Mouse (Mus musculus): ENCODE data around the gene Cdrt4. TPM values are rescaled to one million over a fixed set of nuclear protein-coding genes. Genes with fewer than 3 reads are reported as not detected.

Gene Cdrt4
- polyA plus RNA-seq, 1 experiment from 2014 or later, result not detected

DNA sequence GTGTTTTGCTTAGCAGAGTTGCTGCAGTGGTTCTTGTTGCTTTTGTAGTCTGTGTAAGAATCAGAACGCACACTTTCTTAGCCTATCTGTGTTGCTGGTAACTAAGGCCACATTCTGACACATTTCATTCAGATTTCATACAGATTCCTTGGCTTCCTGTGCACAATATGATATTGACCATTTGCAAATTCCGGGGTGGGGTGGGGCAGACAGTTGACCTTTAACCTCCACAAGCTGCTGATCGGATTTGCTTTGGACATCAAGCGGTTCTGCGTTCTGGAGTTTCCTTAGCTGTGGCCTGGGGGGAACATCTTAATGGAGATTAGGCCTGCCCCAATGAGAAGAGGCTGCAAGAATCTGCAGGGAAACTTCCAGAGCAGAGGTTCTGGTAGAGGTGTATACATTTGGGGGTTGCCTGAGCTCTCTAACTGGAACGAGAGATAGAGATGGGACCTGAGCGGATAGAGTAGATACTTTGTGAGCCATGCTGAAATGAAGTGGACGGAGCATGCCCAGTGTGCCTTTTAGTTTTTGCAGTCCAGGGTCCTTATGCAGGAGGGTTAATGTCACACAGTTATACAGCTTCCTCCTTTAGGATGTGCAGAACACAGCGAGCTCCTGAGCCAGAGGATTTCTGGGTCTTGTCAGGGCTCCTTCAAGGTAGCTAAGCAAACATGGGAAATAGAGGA is 44.2 kb downstream of the Cdrt4 start:
- Histone ChIP-seq H3K4me3 (ENCODE audit: low read depth, low read length) (no peak overlapping the region), H3K4me1 (ENCODE audit: insufficient read depth) (peaks cover 37% of the 10 kb centered on the region), H3K9me3 (ENCODE audit: low read depth, low read length) (no peaks in the 10 kb centered on the region), H3K27ac (ENCODE audit: low read depth) (peak overlapping the region; percentile 83), H3K9ac (no peak overlapping the region), H3K27me3 (ENCODE audit: insufficient read depth, low read length) (no peaks in the 10 kb centered on the region), H3K4me2 (no peak overlapping the region), H3K36me3 (ENCODE audit: insufficient read depth) (no peaks in the 10 kb centered on the region)
- 71% methylated on average over 9 of the region's 9 CpGs for WGBS
- DNase-seq, result no peak
- ATAC-seq (ENCODE audit: insufficient read depth), result no peak
- no peak for TF ChIP-seq CTCF (IDR thresholded peaks at IDR 0.05; ENCODE audit: low read depth)

DNA sequence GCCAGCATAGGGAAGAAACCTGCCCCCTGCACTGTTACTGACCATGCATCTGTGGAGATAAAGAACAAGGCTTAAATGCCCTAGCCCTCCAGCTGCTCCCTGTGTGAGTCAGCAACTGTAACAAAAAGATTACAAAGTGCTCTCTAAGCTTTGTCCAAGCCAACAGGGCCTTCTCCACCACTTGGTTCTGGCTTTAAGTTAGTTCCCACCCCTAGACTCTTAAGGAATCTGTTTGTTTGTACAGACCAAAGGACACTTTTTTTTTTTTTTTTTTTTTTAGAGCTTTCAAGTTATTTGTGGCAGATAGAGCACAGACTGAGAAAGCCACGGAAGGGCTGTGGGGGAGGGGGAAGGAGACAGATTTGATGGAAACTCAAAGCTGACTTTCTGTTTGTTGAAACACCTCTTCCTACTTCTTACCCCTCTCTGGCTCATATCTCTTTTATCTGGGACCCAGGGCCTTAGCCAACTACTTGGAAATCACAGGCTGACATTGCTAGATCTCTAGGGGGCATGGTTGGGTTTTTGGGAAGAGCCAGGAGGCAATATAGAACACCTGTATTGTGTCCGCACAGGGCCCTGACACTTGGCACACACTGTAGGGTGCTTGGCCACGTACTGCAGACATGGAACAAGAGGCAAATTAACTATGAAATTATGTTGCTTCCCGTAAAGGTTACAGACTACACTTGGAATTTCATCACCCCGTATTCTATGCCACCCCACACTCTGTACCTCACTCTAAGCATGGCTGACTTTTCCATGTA is 44.9 kb downstream of the Cdrt4 start:
- no peak for TF ChIP-seq CTCF (IDR thresholded peaks at IDR 0.05; ENCODE audit: low read depth)
- Histone ChIP-seq H3K4me2 (no peak overlapping the region), H3K4me1 (ENCODE audit: insufficient read depth) (peaks cover 37% of the 10 kb centered on the region), H3K4me3 (ENCODE audit: low read depth, low read length) (no peak overlapping the region), H3K9ac (no peak overlapping the region), H3K36me3 (ENCODE audit: insufficient read depth) (no peaks in the 10 kb centered on the region), H3K27ac (ENCODE audit: low read depth) (peak overlapping the region; percentile 83), H3K9me3 (ENCODE audit: low read depth, low read length) (no peaks in the 10 kb centered on the region), H3K27me3 (ENCODE audit: insufficient read depth, low read length) (no peaks in the 10 kb centered on the region)
- 49% methylated on average over 5 of the region's 5 CpGs for WGBS
- peak; percentile 39; the same call in 1 of the 2 replicates for ATAC-seq (ENCODE audit: insufficient read depth)
- peak; percentile 57 for DNase-seq

DNA sequence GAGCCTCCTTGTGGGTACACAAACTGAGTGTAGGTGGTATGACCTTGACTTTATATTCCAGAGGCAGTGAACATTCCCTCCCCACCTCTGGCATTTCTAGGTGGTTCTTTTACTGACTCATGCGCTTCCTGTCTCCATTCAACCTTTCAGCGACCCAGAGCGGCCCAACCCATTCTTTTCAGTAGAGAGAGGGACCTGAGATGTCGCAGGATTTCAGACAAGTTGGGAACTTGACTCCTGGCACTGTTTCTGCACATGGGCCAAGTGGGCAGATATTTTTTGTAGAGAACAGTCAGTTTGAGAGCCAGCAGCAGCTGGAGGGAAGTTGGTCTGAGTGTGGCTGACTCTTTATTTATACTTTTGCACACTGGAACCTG is 45.5 kb downstream of the Cdrt4 start:
- Histone ChIP-seq H3K27ac (ENCODE audit: low read depth) (peak overlapping the region; percentile 83), H3K4me2 (no peak overlapping the region)

DNA sequence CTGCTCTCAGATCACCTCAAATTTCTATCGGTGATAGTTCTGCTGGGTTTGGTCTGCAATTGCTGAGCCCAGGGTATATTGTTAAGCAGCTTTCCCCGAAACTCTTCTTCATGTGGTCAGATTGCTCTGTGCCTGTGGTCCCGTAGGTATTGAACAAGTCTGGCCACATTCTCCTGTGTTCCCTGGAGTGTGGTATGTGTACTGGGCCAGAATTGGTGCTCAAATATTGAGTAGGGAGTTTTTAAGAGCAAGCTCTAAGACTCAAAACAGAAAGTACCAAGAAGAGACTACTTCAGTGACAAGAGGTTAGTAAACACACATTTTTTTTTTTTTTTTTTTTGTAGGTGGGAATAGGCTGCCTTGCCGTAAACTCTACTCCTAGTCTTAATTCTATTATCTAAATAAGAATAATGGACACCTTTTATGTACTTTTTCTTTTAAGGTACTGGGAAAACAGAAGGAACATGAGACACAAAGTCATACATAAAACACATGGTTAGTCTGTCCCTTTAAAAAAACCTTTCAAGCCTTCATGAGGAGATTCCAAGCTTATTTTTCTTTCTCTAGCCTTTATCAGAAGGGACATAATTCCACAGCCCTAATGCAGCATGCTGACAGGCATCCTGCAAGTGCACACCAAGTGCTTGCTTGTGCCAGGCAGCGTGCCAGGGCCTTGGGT is 46.2 kb downstream of the Cdrt4 start:
- ATAC-seq (ENCODE audit: insufficient read depth) (peak; percentile 26; the same call in 1 of the 2 replicates), DNase-seq (no peak)
- peak overlapping the region; percentile 31; the same call in 1 of the 2 replicates for H3K4me2 ChIP-seq
- peaks cover 37% of the 10 kb centered on the region for H3K4me1 ChIP-seq (ENCODE audit: insufficient read depth)
- no peak overlapping the region for H3K4me3 ChIP-seq (ENCODE audit: low read depth, low read length)
- TF ChIP-seq CTCF (IDR thresholded peaks at IDR 0.05; ENCODE audit: low read depth), result no peak
- H3K27ac ChIP-seq (ENCODE audit: low read depth), result peak overlapping the region; percentile 88
- no peaks in the 10 kb centered on the region for H3K9me3 ChIP-seq (ENCODE audit: low read depth, low read length)
- 43% methylated on average over 5 of the region's 5 CpGs for WGBS
- no peaks in the 10 kb centered on the region for H3K36me3 ChIP-seq (ENCODE audit: insufficient read depth)
- H3K27me3 ChIP-seq (ENCODE audit: insufficient read depth, low read length), result no peaks in the 10 kb centered on the region
- no peak overlapping the region for H3K9ac ChIP-seq

More for the DNA sequence above, 45.5 kb downstream of the Cdrt4 start:
- no peak for ATAC-seq (ENCODE audit: insufficient read depth)
- no peaks in the 10 kb centered on the region for H3K9me3 ChIP-seq (ENCODE audit: low read depth, low read length)
- H3K9ac ChIP-seq, result no peak overlapping the region
- no peak for TF ChIP-seq CTCF (IDR thresholded peaks at IDR 0.05; ENCODE audit: low read depth)
- peaks cover 37% of the 10 kb centered on the region for H3K4me1 ChIP-seq (ENCODE audit: insufficient read depth)
- no peak overlapping the region for H3K4me3 ChIP-seq (ENCODE audit: low read depth, low read length)
- 36% methylated on average over 4 of the region's 4 CpGs for WGBS
- H3K36me3 ChIP-seq (ENCODE audit: insufficient read depth), result no peaks in the 10 kb centered on the region
- peak; percentile 66 for DNase-seq
- H3K27me3 ChIP-seq (ENCODE audit: insufficient read depth, low read length), result no peaks in the 10 kb centered on the region

DNA sequence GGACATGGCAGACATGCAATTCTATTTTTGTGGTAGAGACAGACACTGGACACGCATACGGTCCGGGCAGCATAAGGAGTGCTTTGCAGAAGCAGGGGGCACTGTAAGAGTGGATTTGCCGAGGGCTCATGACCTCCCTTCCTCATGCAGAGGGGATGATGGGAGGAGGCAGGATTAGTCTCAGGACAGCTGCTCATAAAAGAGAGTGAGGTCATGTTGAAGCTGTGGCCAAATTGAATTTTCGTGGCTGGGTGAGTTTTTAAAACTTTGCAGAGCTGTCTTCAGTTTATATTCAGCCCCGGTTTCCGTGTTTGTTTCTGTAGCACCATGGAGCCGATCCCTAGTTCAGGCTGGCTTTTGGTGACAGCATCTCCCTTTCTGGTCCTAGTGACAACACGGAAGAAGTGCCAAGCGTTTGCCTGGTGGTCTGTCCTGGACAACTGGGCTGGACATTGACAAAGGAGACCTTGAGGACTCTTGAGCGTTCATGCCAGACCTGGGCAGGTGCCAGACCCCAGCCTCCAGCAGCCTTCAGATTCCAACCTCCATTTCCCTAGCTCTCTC is 46.8 kb downstream of the Cdrt4 start:
- H3K27me3 ChIP-seq (ENCODE audit: insufficient read depth, low read length), result no peaks in the 10 kb centered on the region
- 20% methylated on average over 11 of the region's 11 CpGs for WGBS
- no peak overlapping the region for H3K4me3 ChIP-seq (ENCODE audit: low read depth, low read length)
- ATAC-seq (ENCODE audit: insufficient read depth), result peak; percentile 51
- H3K36me3 ChIP-seq (ENCODE audit: insufficient read depth), result no peaks in the 10 kb centered on the region
- TF ChIP-seq CTCF (IDR thresholded peaks at IDR 0.05; ENCODE audit: low read depth), result no peak
- peak; percentile 71 for DNase-seq
- peak overlapping the region; percentile 31; the same call in 1 of the 2 replicates for H3K4me2 ChIP-seq
- H3K9ac ChIP-seq, result no peak overlapping the region
- H3K4me1 ChIP-seq (ENCODE audit: insufficient read depth), result peaks cover 37% of the 10 kb centered on the region
- no peaks in the 10 kb centered on the region for H3K9me3 ChIP-seq (ENCODE audit: low read depth, low read length)
- H3K27ac ChIP-seq (ENCODE audit: low read depth), result peak overlapping the region; percentile 88

DNA sequence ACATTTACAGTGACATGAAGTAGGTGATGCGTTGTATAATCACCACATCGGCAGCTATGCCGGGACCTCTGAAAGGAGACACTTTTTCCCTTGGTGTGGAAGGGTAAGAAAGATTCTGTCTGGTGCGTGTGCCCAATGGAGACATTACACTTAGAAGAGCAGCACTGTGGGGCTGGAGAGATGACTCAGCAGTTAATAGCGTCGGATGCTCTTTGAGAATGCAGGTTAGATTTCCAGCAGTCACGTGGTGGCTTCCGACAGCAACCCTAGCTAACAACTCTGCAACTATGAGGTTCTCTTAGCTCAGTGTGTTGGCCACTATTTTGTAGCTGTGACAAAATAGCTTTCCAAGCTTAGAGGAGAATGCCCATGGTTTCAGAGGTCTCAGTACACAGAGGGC is 49.1 kb downstream of the Cdrt4 start:
- Histone ChIP-seq H3K36me3 (ENCODE audit: insufficient read depth) (no peaks in the 10 kb centered on the region), H3K4me3 (ENCODE audit: low read depth, low read length) (no peak overlapping the region), H3K9ac (no peak overlapping the region), H3K27me3 (ENCODE audit: insufficient read depth, low read length) (no peaks in the 10 kb centered on the region), H3K27ac (ENCODE audit: low read depth) (no peak overlapping the region), H3K4me1 (ENCODE audit: insufficient read depth) (peaks cover 46% of the 10 kb centered on the region), H3K4me2 (no peak overlapping the region), H3K9me3 (ENCODE audit: low read depth, low read length) (no peaks in the 10 kb centered on the region)
- DNase-seq (no peak), ATAC-seq (ENCODE audit: insufficient read depth) (no peak)
- 73% methylated on average over 8 of the region's 8 CpGs for WGBS
- no peak for TF ChIP-seq CTCF (IDR thresholded peaks at IDR 0.05; ENCODE audit: low read depth)

All from lung, embryonic 14.5 days (tissue).